Mouse (Mus musculus): ENCODE measurements around the gene Agbl4.

- TF ChIP-seq CTCF (IDR thresholded peaks at IDR 0.05; ENCODE audit: insufficient read depth, low read length): no peak
- no peak for TF ChIP-seq POLR2A (IDR thresholded peaks at IDR 0.05; ENCODE audit: borderline replicate concordance, extremely low read depth, low read depth, low read length)
These were observed 909.7 kb downstream of the Agbl4 start for GRCm38 (mm10) chr4:111307166-111307565.
